Mouse (Mus musculus): ENCODE results near the gene Adcy5.

DNA sequence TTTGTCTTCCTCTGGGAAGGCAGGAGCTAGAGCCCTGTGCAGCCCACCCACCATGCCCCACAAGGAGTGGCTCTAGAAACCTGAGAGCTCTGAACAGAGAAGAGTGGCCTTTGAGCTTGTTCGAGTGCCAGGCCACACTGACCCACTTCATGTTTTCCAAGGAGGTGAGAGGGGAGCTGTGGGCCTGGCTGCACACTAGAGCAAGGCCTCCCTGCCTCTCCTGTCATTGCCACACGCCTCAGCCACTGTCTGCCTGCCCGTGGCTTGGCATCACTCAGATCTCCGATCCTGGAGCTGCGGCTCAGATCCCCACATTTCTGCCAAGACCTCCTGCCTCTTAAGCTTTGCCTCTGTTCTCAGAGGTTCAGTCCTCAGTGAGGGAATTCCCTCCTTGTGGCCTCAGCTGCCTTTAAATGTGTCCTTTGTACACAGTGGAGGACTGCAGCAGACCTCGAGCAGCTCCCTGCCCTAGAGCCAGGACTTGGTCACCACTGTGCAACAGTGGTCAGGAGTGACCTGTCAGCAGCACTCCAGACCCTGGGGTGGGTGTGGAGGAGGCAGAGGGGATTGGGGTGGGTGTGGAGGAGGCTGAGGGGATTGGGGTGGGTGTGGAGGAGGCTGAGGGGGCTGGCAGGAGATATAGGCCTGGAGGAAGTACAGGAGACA, 62.3 kb downstream of the Adcy5 start:
- TF ChIP-seq CTCF (IDR thresholded peaks at IDR 0.05; ENCODE audit: low read depth, low read length) (no peak), POLR2A (IDR thresholded peaks at IDR 0.05; ENCODE audit: extremely low read depth, insufficient read depth, low read length) (no peak)

All from liver, adult 2 months (tissue).